Mouse (Mus musculus): Measurements from ENCODE around the gene Cenpp. TPM values are rescaled to one million over a fixed set of nuclear protein-coding genes. Genes with fewer than 3 reads are reported as not detected.

Cenpp gene
- polyA plus RNA-seq, 1 experiment from 2014 or later = 5.5 TPM

DNA sequence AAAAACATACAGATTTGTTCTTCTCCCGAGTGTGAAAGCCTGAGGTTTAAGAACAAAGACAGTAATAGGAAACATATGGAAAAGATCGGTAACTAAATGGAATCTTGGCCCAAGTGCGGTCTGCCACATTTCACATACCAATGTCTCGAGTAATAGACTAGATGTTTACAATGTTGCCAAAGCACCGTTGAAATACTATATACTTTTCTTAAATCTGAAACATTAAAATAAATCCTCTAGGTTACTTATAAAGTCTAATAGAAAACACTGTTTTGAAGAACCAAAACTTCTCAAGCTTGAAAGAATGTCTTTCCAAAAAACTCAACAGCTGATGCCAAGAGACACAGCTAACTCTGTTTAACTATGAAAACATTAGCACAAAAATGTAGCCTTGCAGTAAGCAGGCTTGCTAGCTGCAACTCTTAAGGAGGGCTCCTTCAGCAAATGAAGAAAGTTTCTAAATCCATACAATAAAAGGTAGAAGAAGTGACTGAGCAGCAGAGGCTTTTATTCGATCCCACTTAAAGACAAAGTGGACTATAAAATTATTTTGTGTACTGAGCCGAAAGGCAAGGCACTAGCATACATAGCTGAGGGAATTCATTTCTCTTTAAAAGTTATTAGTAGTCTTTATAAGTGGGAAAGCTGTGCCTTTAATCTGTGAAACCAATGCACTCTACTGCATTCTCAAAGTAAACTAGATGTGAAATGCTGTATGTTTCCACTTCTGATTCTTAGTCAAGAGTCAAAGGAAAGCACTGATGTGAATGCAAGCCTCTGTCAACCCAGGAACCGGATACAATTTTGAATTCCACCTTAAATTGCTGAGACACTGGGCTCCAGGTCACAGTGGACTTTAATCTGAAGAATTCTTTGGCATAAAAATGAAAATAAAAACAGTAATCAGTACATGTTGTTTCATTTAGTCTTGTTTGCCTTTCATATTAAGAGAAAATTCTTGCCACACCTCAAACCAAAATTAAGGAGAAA lies 70.7 kb downstream of the Cenpp start, which contains the start of gene Omd:
Omd (plus strand) TSS at position 922 of the 990 bp plus-strand sequence.
- H3K4me2 ChIP-seq (ENCODE audit: low read depth, low read length) = no peak within 1 kb of the TSS
- H3K9me3 ChIP-seq (ENCODE audit: control insufficient read depth, low read length) = no peaks in the 10 kb centered on the region
- no peak within 1 kb of the TSS for H3K4me3 ChIP-seq (ENCODE audit: low read depth, low read length)
- H3K36me3 ChIP-seq (ENCODE audit: control insufficient read depth, insufficient read depth, low read length) = no peaks in the 10 kb centered on the region
- H3K27me3 ChIP-seq (ENCODE audit: control insufficient read depth, insufficient read depth, low read length) = no peaks in the 10 kb centered on the region
- no peak for ATAC-seq (ENCODE audit: low read depth)
- no peak within 1 kb of the TSS for H3K9ac ChIP-seq (replicated peaks; ENCODE audit: low read depth, low read length)
- no peaks in the 10 kb centered on the region for H3K4me1 ChIP-seq (ENCODE audit: control insufficient read depth, insufficient read depth, low read length)
- 86% methylated on average over 8 of the region's 8 CpGs for WGBS
- no peak within 1 kb of the TSS for H3K27ac ChIP-seq (ENCODE audit: low read depth, low read length)

DNA sequence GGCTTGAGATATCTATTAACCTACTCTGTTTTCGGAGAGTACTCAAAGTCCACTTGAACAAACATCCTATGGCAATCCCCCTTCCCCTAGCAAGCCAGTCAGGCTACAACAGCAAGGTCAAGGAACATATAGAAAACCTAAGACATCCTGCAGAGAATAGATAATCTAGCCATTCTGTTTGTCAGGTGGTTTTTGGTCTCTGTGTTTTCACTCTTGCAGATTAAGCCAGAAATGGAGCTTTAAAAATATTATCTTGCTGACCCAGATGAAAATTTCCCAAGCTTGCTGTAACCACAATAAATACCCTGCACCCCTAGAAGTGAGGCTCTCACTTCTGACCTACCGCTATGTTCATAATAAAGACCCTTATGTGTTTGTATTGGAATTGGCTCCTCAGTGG lies 81.2 kb downstream of the Cenpp start:
- Histone ChIP-seq H3K4me1 (ENCODE audit: control insufficient read depth, insufficient read depth, low read length) (no peaks in the 10 kb centered on the region), H3K4me2 (ENCODE audit: low read depth, low read length) (no peak overlapping the region), H3K36me3 (ENCODE audit: control insufficient read depth, insufficient read depth, low read length) (no peaks in the 10 kb centered on the region), H3K9ac (replicated peaks; ENCODE audit: low read depth, low read length) (no peak overlapping the region), H3K27ac (ENCODE audit: low read depth, low read length) (no peak overlapping the region), H3K9me3 (ENCODE audit: control insufficient read depth, low read length) (no peaks in the 10 kb centered on the region), H3K4me3 (ENCODE audit: low read depth, low read length) (no peak overlapping the region), H3K27me3 (ENCODE audit: control insufficient read depth, insufficient read depth, low read length) (no peaks in the 10 kb centered on the region)
- 90% methylated on average over 2 of the region's 2 CpGs for WGBS
- ATAC-seq (ENCODE audit: low read depth) = no peak

DNA sequence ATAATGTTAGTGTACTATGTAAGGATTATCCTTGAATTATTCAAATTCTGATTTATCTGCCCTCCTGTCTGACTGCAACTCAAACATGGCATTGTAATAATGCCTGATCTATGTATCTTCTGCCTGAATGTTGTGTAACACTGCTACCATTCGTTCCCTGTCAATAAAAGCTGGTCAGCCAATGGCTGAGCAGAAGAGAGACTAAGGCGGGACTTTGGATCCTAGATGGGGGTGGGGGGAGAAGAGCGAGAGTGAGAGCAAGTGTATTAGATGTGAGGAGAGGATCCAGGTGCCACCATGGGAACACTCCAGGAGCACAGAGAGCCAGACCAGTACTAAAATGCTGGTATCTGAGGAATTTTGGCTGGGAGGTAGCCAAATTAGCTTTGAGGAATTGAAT lies 82.2 kb downstream of the Cenpp start:
- no peaks in the 10 kb centered on the region for H3K36me3 ChIP-seq (ENCODE audit: control insufficient read depth, insufficient read depth, low read length)
- H3K4me2 ChIP-seq (ENCODE audit: low read depth, low read length) = no peak overlapping the region
- 69% methylated on average over 3 of the region's 3 CpGs for WGBS
- H3K27ac ChIP-seq (ENCODE audit: low read depth, low read length) = no peak overlapping the region
- no peak overlapping the region for H3K4me3 ChIP-seq (ENCODE audit: low read depth, low read length)
- H3K9ac ChIP-seq (replicated peaks; ENCODE audit: low read depth, low read length) = no peak overlapping the region
- no peak for ATAC-seq (ENCODE audit: low read depth)
- no peaks in the 10 kb centered on the region for H3K4me1 ChIP-seq (ENCODE audit: control insufficient read depth, insufficient read depth, low read length)
- no peaks in the 10 kb centered on the region for H3K9me3 ChIP-seq (ENCODE audit: control insufficient read depth, low read length)
- no peaks in the 10 kb centered on the region for H3K27me3 ChIP-seq (ENCODE audit: control insufficient read depth, insufficient read depth, low read length)

- H3K4me2 ChIP-seq (ENCODE audit: low read depth, low read length) = no peak overlapping the region
- H3K4me1 ChIP-seq (ENCODE audit: control insufficient read depth, insufficient read depth, low read length) = no peaks in the 10 kb centered on the region
- H3K36me3 ChIP-seq (ENCODE audit: control insufficient read depth, insufficient read depth, low read length) = no peaks in the 10 kb centered on the region
- no peak overlapping the region for H3K9ac ChIP-seq (replicated peaks; ENCODE audit: low read depth, low read length)
- H3K9me3 ChIP-seq (ENCODE audit: control insufficient read depth, low read length) = no peaks in the 10 kb centered on the region
- no peak for ATAC-seq (ENCODE audit: low read depth)
- no peak overlapping the region for H3K27ac ChIP-seq (ENCODE audit: low read depth, low read length)
- WGBS = 87% methylated on average over 1 of the region's 1 CpGs
- no peaks in the 10 kb centered on the region for H3K27me3 ChIP-seq (ENCODE audit: control insufficient read depth, insufficient read depth, low read length)
- no peak overlapping the region for H3K4me3 ChIP-seq (ENCODE audit: low read depth, low read length)
Measured at GRCm38 (mm10) chr13:49564347-49564746, 88.2 kb downstream of the Cenpp start.

DNA sequence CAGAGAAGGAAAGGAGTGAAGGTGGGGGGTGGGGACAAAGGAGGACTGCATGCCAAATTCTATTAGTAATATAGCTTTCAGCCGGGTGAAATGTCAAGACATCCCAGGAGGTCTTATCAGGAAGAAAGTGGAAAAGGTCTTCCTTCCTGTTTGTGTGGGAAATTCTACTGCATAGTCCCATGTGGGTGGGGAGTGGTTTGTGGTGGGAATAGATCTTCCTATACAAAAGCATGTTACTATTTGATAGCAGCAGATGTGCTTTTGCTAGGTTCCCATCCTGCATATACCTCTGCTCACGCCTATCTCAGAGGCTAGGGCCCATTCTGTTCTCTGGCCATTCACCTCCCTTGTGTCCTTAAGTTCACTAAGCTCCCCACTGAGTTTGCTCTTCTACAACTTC lies 91.7 kb downstream of the Cenpp start:
- H3K27ac ChIP-seq (ENCODE audit: low read depth, low read length) = no peak overlapping the region
- 76% methylated on average over 2 of the region's 2 CpGs for WGBS
- no peaks in the 10 kb centered on the region for H3K27me3 ChIP-seq (ENCODE audit: control insufficient read depth, insufficient read depth, low read length)
- H3K4me1 ChIP-seq (ENCODE audit: control insufficient read depth, insufficient read depth, low read length) = no peaks in the 10 kb centered on the region
- ATAC-seq (ENCODE audit: low read depth) = no peak
- H3K9ac ChIP-seq (replicated peaks; ENCODE audit: low read depth, low read length) = no peak overlapping the region
- no peak overlapping the region for H3K4me2 ChIP-seq (ENCODE audit: low read depth, low read length)
- no peak overlapping the region for H3K4me3 ChIP-seq (ENCODE audit: low read depth, low read length)
- no peaks in the 10 kb centered on the region for H3K9me3 ChIP-seq (ENCODE audit: control insufficient read depth, low read length)
- H3K36me3 ChIP-seq (ENCODE audit: control insufficient read depth, insufficient read depth, low read length) = no peaks in the 10 kb centered on the region

DNA sequence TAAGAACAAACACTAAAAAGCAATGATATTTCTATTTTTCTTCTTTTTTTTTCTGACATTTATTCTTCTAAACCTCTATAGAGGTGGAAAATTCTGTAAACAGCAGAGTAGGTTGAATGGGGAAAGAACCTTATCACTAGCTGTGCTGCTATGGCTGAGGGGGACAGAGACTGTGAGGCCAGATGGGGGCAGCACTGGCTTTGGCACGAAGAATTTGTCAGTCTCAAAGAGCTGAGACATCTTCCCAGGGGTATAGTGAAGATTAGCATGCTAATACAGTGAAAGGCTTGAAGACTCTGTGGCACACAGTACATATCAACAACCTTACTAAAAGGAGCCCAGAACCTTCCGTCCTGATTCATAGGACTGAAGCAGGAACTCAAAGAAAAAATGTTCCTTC lies 93.4 kb downstream of the Cenpp start:
- Histone ChIP-seq H3K4me3 (ENCODE audit: low read depth, low read length) (no peak overlapping the region), H3K36me3 (ENCODE audit: control insufficient read depth, insufficient read depth, low read length) (no peaks in the 10 kb centered on the region), H3K9me3 (ENCODE audit: control insufficient read depth, low read length) (no peaks in the 10 kb centered on the region), H3K27ac (ENCODE audit: low read depth, low read length) (no peak overlapping the region), H3K27me3 (ENCODE audit: control insufficient read depth, insufficient read depth, low read length) (no peaks in the 10 kb centered on the region), H3K4me1 (ENCODE audit: control insufficient read depth, insufficient read depth, low read length) (no peaks in the 10 kb centered on the region), H3K4me2 (ENCODE audit: low read depth, low read length) (no peak overlapping the region), H3K9ac (replicated peaks; ENCODE audit: low read depth, low read length) (no peak overlapping the region)
- WGBS = 30% methylated on average over 2 of the region's 2 CpGs
- ATAC-seq (ENCODE audit: low read depth) = no peak

DNA sequence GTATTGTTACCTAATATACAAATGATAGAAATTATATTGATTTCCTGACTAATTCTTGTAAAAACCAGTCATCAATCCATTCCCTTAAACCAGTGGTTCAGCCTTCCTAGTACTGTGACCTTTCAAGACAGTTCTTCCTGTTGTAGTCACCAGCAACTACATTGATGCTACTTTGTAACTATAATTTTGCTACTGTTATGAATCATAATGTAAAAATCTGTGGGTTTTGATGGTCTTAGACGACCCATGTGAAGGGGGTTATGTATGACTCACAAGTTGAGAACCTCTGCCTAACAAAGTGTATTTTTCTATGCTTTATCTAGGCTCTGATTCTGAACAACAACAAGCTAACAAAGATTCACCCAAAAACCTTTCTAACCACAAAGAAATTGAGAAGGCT lies 95.7 kb downstream of the Cenpp start:
- H3K4me1 ChIP-seq (ENCODE audit: control insufficient read depth, insufficient read depth, low read length) = no peaks in the 10 kb centered on the region
- WGBS = 71% methylated on average over 1 of the region's 1 CpGs
- H3K4me2 ChIP-seq (ENCODE audit: low read depth, low read length) = no peak overlapping the region
- no peak overlapping the region for H3K27ac ChIP-seq (ENCODE audit: low read depth, low read length)
- no peaks in the 10 kb centered on the region for H3K36me3 ChIP-seq (ENCODE audit: control insufficient read depth, insufficient read depth, low read length)
- H3K27me3 ChIP-seq (ENCODE audit: control insufficient read depth, insufficient read depth, low read length) = no peaks in the 10 kb centered on the region
- no peaks in the 10 kb centered on the region for H3K9me3 ChIP-seq (ENCODE audit: control insufficient read depth, low read length)
- ATAC-seq (ENCODE audit: low read depth) = no peak
- H3K4me3 ChIP-seq (ENCODE audit: low read depth, low read length) = no peak overlapping the region
- no peak overlapping the region for H3K9ac ChIP-seq (replicated peaks; ENCODE audit: low read depth, low read length)

- Histone ChIP-seq H3K4me3 (ENCODE audit: low read depth, low read length) (no peak overlapping the region), H3K4me2 (ENCODE audit: low read depth, low read length) (no peak overlapping the region), H3K36me3 (ENCODE audit: control insufficient read depth, insufficient read depth, low read length) (no peaks in the 10 kb centered on the region), H3K9me3 (ENCODE audit: control insufficient read depth, low read length) (no peaks in the 10 kb centered on the region), H3K9ac (replicated peaks; ENCODE audit: low read depth, low read length) (no peak overlapping the region), H3K27me3 (ENCODE audit: control insufficient read depth, insufficient read depth, low read length) (no peaks in the 10 kb centered on the region), H3K27ac (ENCODE audit: low read depth, low read length) (no peak overlapping the region), H3K4me1 (ENCODE audit: control insufficient read depth, insufficient read depth, low read length) (no peaks in the 10 kb centered on the region)
- no peak for ATAC-seq (ENCODE audit: low read depth)
- WGBS = 88% methylated on average over 1 of the region's 1 CpGs
Measured at GRCm38 (mm10) chr13:49556203-49556602, 96.4 kb downstream of the Cenpp start.

- H3K9ac ChIP-seq (replicated peaks; ENCODE audit: low read depth, low read length) = no peak overlapping the region
- H3K4me2 ChIP-seq (ENCODE audit: low read depth, low read length) = no peak overlapping the region
- H3K9me3 ChIP-seq (ENCODE audit: control insufficient read depth, low read length) = no peaks in the 10 kb centered on the region
- no peaks in the 10 kb centered on the region for H3K27me3 ChIP-seq (ENCODE audit: control insufficient read depth, insufficient read depth, low read length)
- no peak overlapping the region for H3K27ac ChIP-seq (ENCODE audit: low read depth, low read length)
- H3K4me1 ChIP-seq (ENCODE audit: control insufficient read depth, insufficient read depth, low read length) = no peaks in the 10 kb centered on the region
- H3K4me3 ChIP-seq (ENCODE audit: low read depth, low read length) = no peak overlapping the region
- ATAC-seq (ENCODE audit: low read depth) = no peak
- no peaks in the 10 kb centered on the region for H3K36me3 ChIP-seq (ENCODE audit: control insufficient read depth, insufficient read depth, low read length)
- WGBS = 87% methylated on average over 5 of the region's 5 CpGs
Measured at GRCm38 (mm10) chr13:49554519-49554918, 98.1 kb downstream of the Cenpp start.

All from neural tube, embryonic 14.5 days (tissue).